Mouse (Mus musculus) spleen, adult 2 months (tissue): Measurements from ENCODE around the gene Cryzl2. TPM values are rescaled to one million over a fixed set of nuclear protein-coding genes. Genes with fewer than 3 reads are reported as not detected.

Experiments
- DNase-seq, 2 experiments: peaks; one replicate each; pipeline versions ENCODE4 v3.0.0 to v3.0.0-alpha.2; 2012 to 2021; ENCODE audit warnings: low spot score in 2 of 2, low read depth in 1 of 2
- H3K27ac ChIP-seq: fragments of 200-500 bp; 2 replicates; pipeline ENCODE4 v1.5.1; 2012; ENCODE audit warnings: low read length, inconsistent platforms; ENCODE audit not compliant: insufficient read depth
- H3K27me3 ChIP-seq: fragments of 200-500 bp; 2 replicates; pipeline ENCODE4 v1.6.1; 2012; ENCODE audit warnings: mild to moderate bottlenecking, moderate library complexity, low read length, inconsistent platforms; ENCODE audit not compliant: control insufficient read depth, insufficient read depth
- H3K36me3 ChIP-seq: fragments of 200-500 bp; 2 replicates; pipeline ENCODE4 v1.6.1; 2012; ENCODE audit warnings: mild to moderate bottlenecking, low read length, inconsistent platforms; ENCODE audit not compliant: control insufficient read depth, insufficient read depth
- H3K4me1 ChIP-seq: fragments of 200-500 bp; 2 replicates; pipeline ENCODE4 v1.6.1; 2011; ENCODE audit warnings: inconsistent platforms; ENCODE audit not compliant: control insufficient read depth, insufficient read depth, insufficient read length
- H3K4me3 ChIP-seq: fragments of 200-500 bp; 2 replicates; pipeline ENCODE4 v1.5.1; 2011; ENCODE audit warnings: mild to moderate bottlenecking, inconsistent platforms; ENCODE audit not compliant: insufficient read depth, insufficient read length; ENCODE audit errors: extremely low read depth
- CTCF ChIP-seq: fragments of 200-500 bp; IDR thresholded peaks from 2 replicates; pipeline ENCODE4 v1.5.1; 2011; ENCODE audit warnings: mild to moderate bottlenecking, inconsistent platforms; ENCODE audit not compliant: insufficient read depth, insufficient read length, insufficient replicate concordance; ENCODE audit errors: extremely low read depth
- POLR2A ChIP-seq: fragments of 200-500 bp; IDR thresholded peaks from 2 replicates; pipeline ENCODE4 v1.6.1; 2011; ENCODE audit warnings: low read depth, low read length, inconsistent platforms
- WGBS: fragments of 180-500 bp; shearing (Covaris S2); methylation state at CpG from one replicate; pipeline ENCODE4 v1.1.7; 2018; 5-methylcytosine and 5-hydroxymethylcytosine counted together
- polyA plus RNA-seq: library from polyadenylated mRNA; depleted of rRNA; stranded (reverse); fragments of >200 nt; gene quantifications from 2 replicates; pipeline ENCODE4 v1.2.3, GENCODE M21; 2012; rRNA removed

Cryzl2 gene
- polyA plus RNA-seq, 1 experiment: 11.1 TPM

GRCm38 (mm10) chr1:157525692-157526354, 67.4 kb downstream of the Cryzl2 start:
- TF ChIP-seq CTCF: no peak
- no peak for TF ChIP-seq POLR2A
- WGBS: 92% methylated on average over 16 of the region's 16 CpGs
- Histone ChIP-seq H3K36me3 (no peaks in the 10 kb centered on the region), H3K27ac (no peak overlapping the region), H3K27me3 (no peaks in the 10 kb centered on the region), H3K4me1 (no peaks in the 10 kb centered on the region), H3K4me3 (no peak overlapping the region)
- no peak for DNase-seq

- H3K4me1 ChIP-seq: no peaks in the 10 kb centered on the region
- TF ChIP-seq POLR2A (no peak), CTCF (no peak)
- H3K4me3 ChIP-seq: no peak overlapping the region
- no peak overlapping the region for H3K27ac ChIP-seq
- no peak for DNase-seq
- no peaks in the 10 kb centered on the region for H3K36me3 ChIP-seq
- no peaks in the 10 kb centered on the region for H3K27me3 ChIP-seq
- WGBS: 75% methylated on average over 5 of the region's 5 CpGs
These were observed 68.2 kb downstream of the Cryzl2 start for GRCm38 (mm10) chr1:157526625-157527024.

GRCm38 (mm10) chr1:157532826-157533460, 74.6 kb downstream of the Cryzl2 start:
- no peak for TF ChIP-seq POLR2A
- no peak for TF ChIP-seq CTCF
- DNase-seq: no peak
- H3K4me3 ChIP-seq: no peak overlapping the region
- H3K27me3 ChIP-seq: no peaks in the 10 kb centered on the region
- H3K27ac ChIP-seq: no peak overlapping the region
- H3K36me3 ChIP-seq: no peaks in the 10 kb centered on the region
- H3K4me1 ChIP-seq: no peaks in the 10 kb centered on the region
- 30% methylated on average over 8 of the region's 8 CpGs for WGBS

GRCm38 (mm10) chr1:157535571-157535970, 77.2 kb downstream of the Cryzl2 start:
- Histone ChIP-seq H3K4me3 (no peak overlapping the region), H3K36me3 (no peaks in the 10 kb centered on the region), H3K4me1 (no peaks in the 10 kb centered on the region), H3K27me3 (no peaks in the 10 kb centered on the region), H3K27ac (no peak overlapping the region)
- WGBS: 91% methylated on average over 1 of the region's 1 CpGs
- TF ChIP-seq CTCF: no peak
- no peak for TF ChIP-seq POLR2A
- no peak for DNase-seq

- H3K4me1 ChIP-seq: no peaks in the 10 kb centered on the region
- no peaks in the 10 kb centered on the region for H3K27me3 ChIP-seq
- no peak for DNase-seq
- no peak overlapping the region for H3K27ac ChIP-seq
- H3K36me3 ChIP-seq: no peaks in the 10 kb centered on the region
- H3K4me3 ChIP-seq: no peak overlapping the region
- 14% methylated on average over 6 of the region's 6 CpGs for WGBS
- TF ChIP-seq POLR2A (no peak), CTCF (peak; percentile 27; the same call in 1 of the 2 replicates)
These were observed 78.1 kb downstream of the Cryzl2 start for GRCm38 (mm10) chr1:157536471-157536870.

GRCm38 (mm10) chr1:157537636-157538035, 79.3 kb downstream of the Cryzl2 start:
- peak in 1 of 2 experiments; percentile 18 for DNase-seq
- 79% methylated on average over 5 of the region's 5 CpGs for WGBS
- TF ChIP-seq CTCF (no peak), POLR2A (no peak)
- Histone ChIP-seq H3K4me1 (no peaks in the 10 kb centered on the region), H3K27ac (no peak overlapping the region), H3K36me3 (no peaks in the 10 kb centered on the region), H3K4me3 (no peak overlapping the region), H3K27me3 (no peaks in the 10 kb centered on the region)

Other genes with a start within 250 kb of the Cryzl2 start
- gene Rasal2, start 46.0 kb upstream of the Cryzl2 start, polyA plus RNA-seq: 1.1 TPM in 2 replicates
- gene Sec16b, start 48.2 kb downstream of the Cryzl2 start, polyA plus RNA-seq: 0.93 and 1.1 TPM in 2 replicates